Mouse (Mus musculus): ENCODE measurements at regions not wholly inside any gene's neighbourhood (a gene's known extent, or its start where the extent isn't known, plus 50 kb on each side); places are given as distances from the start of the nearest gene placed in this dataset.

DNA sequence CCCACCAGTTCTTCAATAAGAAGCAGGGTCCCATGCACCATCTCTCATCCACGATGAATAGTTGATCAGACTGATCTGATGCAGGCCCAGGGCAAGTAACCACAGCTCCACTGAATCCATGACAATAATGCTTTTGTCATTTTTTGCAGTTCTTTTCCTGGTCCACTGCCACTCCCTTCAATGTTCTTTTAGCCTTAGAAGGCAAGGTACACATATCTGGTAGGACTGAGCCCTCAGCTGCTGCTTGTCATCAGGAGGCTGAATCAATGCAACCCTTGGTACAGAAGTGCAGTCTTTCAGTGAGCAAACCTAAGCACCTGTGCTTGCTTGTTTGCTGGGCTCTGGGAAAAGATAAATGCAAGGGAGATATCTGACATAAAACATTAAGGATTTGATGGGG, 1075.8 kb downstream of the Fam181b start:
- TF ChIP-seq CTCF (IDR thresholded peaks at IDR 0.05; ENCODE audit: borderline replicate concordance, extremely low read depth, insufficient read depth, insufficient read length) = no peak
- no peak for TF ChIP-seq POLR2A (IDR thresholded peaks at IDR 0.05; ENCODE audit: borderline replicate concordance, extremely low read depth, insufficient read depth, insufficient read length, poor library complexity, severe bottlenecking)
